Mouse (Mus musculus): ENCODE measurements around the gene Catsperg1. TPM values are rescaled to one million over a fixed set of nuclear protein-coding genes. Genes with fewer than 3 reads are reported as not detected.
"Not testable (repeated sequence)": the region's sequence is repeated elsewhere in the genome, so short reads cannot be mapped to it uniquely, and the experiment has no call there.

The Catsperg1 gene
- polyA plus RNA-seq, 2 experiments, result 0.45 TPM; not detected in 1

DNA sequence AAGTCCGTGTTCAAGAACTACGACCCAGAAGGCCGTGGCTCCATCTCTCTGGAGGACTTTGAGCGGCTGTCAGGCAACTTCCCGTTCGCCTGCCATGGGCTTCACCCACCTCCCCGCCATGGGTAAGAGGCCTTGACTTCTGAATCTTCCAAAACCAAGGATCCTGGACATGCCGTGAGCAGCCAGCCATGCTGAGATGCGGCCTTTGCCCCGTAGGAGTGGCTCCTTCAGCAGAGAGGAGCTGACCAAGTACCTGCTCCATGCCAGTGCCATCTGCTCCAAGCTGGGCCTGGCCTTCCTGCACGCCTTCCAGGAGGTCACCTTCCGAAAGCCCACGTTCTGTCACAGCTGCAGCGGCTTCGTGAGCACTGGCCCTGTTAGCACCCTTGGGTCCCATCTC lies 65.1 kb downstream of the Catsperg1 start:
- H3K9ac ChIP-seq (replicated peaks), result no peak overlapping the region
- H3K9me3 ChIP-seq (ENCODE audit: control insufficient read depth, low read length), result no peaks in the 10 kb centered on the region
- H3K27ac ChIP-seq, result no peak overlapping the region
- WGBS (ENCODE audit: insufficient replicate concordance), result 65% methylated on average over 15 of the region's 15 CpGs
- DNase-seq (ENCODE audit: low read depth in 3 of 3, low spot score in 3 of 3), result no peak
- no peak overlapping the region for H3K4me3 ChIP-seq (ENCODE audit: insufficient read depth in 1 of 2, low read depth in 2 of 2, low read length in 2 of 2)
- TF ChIP-seq EP300 (IDR thresholded peaks at IDR 0.05; ENCODE audit: low read depth) (no peak), CTCF (IDR thresholded peaks at IDR 0.05; ENCODE audit: low read depth) (no peak)
- H3K4me2 ChIP-seq (ENCODE audit: low read depth), result no peak overlapping the region
- H3K36me3 ChIP-seq (replicated peaks; ENCODE audit: control insufficient read depth, insufficient read depth, low read depth), result no peaks in the 10 kb centered on the region
- no peaks in the 10 kb centered on the region for H3K27me3 ChIP-seq (ENCODE audit: control insufficient read depth, insufficient read depth, low read length)
- ATAC-seq (ENCODE audit: insufficient read depth), result no peak
- no peaks in the 10 kb centered on the region for H3K4me1 ChIP-seq (replicated peaks; ENCODE audit: control insufficient read depth in 2 of 2, insufficient read depth in 2 of 2, low read length in 1 of 2)

GRCm38 (mm10) chr7:29146625-29147367 lies 67.0 kb downstream of the Catsperg1 start:
- Histone ChIP-seq H3K27ac (no peak overlapping the region), H3K27me3 (ENCODE audit: control insufficient read depth, insufficient read depth, low read length) (no peaks in the 10 kb centered on the region), H3K9me3 (ENCODE audit: control insufficient read depth, low read length) (no peaks in the 10 kb centered on the region), H3K4me2 (ENCODE audit: low read depth) (no peak overlapping the region), H3K36me3 (replicated peaks; ENCODE audit: control insufficient read depth, insufficient read depth, low read depth) (no peaks in the 10 kb centered on the region), H3K9ac (replicated peaks) (no peak overlapping the region), H3K4me3 (ENCODE audit: insufficient read depth in 1 of 2, low read depth in 2 of 2, low read length in 2 of 2) (no peak overlapping the region), H3K4me1 (replicated peaks; ENCODE audit: control insufficient read depth in 2 of 2, insufficient read depth in 2 of 2, low read length in 1 of 2) (no peaks in the 10 kb centered on the region)
- 64% methylated on average over 7 of the region's 7 CpGs for WGBS (ENCODE audit: insufficient replicate concordance)
- DNase-seq (ENCODE audit: low read depth in 3 of 3, low spot score in 3 of 3) (no peak), ATAC-seq (ENCODE audit: insufficient read depth) (no peak)
- no peak for TF ChIP-seq EP300 (IDR thresholded peaks at IDR 0.05; ENCODE audit: low read depth)
- no peak for TF ChIP-seq CTCF (IDR thresholded peaks at IDR 0.05; ENCODE audit: low read depth)

DNA sequence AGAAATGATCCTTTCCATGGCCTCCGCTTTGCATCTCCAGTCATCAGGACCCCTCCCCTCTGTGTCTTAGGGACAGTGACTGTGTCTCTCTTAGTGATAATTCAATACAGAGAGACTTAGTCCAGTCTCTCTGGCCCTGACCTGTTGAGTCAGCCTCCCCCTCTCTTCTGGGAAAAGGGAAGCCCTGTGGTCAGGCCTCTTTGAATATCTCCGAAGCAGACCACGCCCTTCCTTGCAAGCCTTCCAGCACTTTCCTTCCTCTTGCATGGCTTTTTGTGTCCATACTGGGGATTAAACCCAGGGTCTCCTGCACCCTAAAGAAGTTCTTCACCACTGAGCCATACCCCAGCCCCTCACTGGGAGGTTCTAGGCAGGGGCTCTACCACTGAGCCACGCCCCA lies 69.8 kb downstream of the Catsperg1 start:
- Histone ChIP-seq H3K27ac (no peak overlapping the region), H3K9ac (replicated peaks) (no peak overlapping the region), H3K4me3 (ENCODE audit: insufficient read depth in 1 of 2, low read depth in 2 of 2, low read length in 2 of 2) (no peak overlapping the region), H3K27me3 (ENCODE audit: control insufficient read depth, insufficient read depth, low read length) (no peaks in the 10 kb centered on the region), H3K36me3 (replicated peaks; ENCODE audit: control insufficient read depth, insufficient read depth, low read depth) (no peaks in the 10 kb centered on the region), H3K4me2 (ENCODE audit: low read depth) (no peak overlapping the region), H3K4me1 (replicated peaks; ENCODE audit: control insufficient read depth in 2 of 2, insufficient read depth in 2 of 2, low read length in 1 of 2) (no peaks in the 10 kb centered on the region), H3K9me3 (ENCODE audit: control insufficient read depth, low read length) (no peaks in the 10 kb centered on the region)
- ATAC-seq (ENCODE audit: insufficient read depth), result no peak
- 48% methylated on average over 4 of the region's 4 CpGs for WGBS (ENCODE audit: insufficient replicate concordance)
- no peak for DNase-seq (ENCODE audit: low read depth in 3 of 3, low spot score in 3 of 3)
- TF ChIP-seq EP300 (IDR thresholded peaks at IDR 0.05; ENCODE audit: low read depth) (no peak), CTCF (IDR thresholded peaks at IDR 0.05; ENCODE audit: low read depth) (no peak)

- DNase-seq (ENCODE audit: low read depth in 3 of 3, low spot score in 3 of 3), result no peak
- WGBS (ENCODE audit: insufficient replicate concordance), result 50% methylated on average over 8 of the region's 8 CpGs
- Histone ChIP-seq H3K9me3 (ENCODE audit: control insufficient read depth, low read length) (no peaks in the 10 kb centered on the region), H3K9ac (replicated peaks) (no peak overlapping the region), H3K4me3 (ENCODE audit: insufficient read depth in 1 of 2, low read depth in 2 of 2, low read length in 2 of 2) (no peak overlapping the region), H3K4me1 (replicated peaks; ENCODE audit: control insufficient read depth in 2 of 2, insufficient read depth in 2 of 2, low read length in 1 of 2) (no peaks in the 10 kb centered on the region), H3K36me3 (replicated peaks; ENCODE audit: control insufficient read depth, insufficient read depth, low read depth) (no peaks in the 10 kb centered on the region), H3K27ac (no peak overlapping the region), H3K4me2 (ENCODE audit: low read depth) (no peak overlapping the region), H3K27me3 (ENCODE audit: control insufficient read depth, insufficient read depth, low read length) (no peaks in the 10 kb centered on the region)
- no peak for ATAC-seq (ENCODE audit: insufficient read depth)
- TF ChIP-seq CTCF (IDR thresholded peaks at IDR 0.05; ENCODE audit: low read depth) (no peak), EP300 (IDR thresholded peaks at IDR 0.05; ENCODE audit: low read depth) (no peak)
Measured at GRCm38 (mm10) chr7:29141416-29141815, 72.4 kb downstream of the Catsperg1 start.

DNA sequence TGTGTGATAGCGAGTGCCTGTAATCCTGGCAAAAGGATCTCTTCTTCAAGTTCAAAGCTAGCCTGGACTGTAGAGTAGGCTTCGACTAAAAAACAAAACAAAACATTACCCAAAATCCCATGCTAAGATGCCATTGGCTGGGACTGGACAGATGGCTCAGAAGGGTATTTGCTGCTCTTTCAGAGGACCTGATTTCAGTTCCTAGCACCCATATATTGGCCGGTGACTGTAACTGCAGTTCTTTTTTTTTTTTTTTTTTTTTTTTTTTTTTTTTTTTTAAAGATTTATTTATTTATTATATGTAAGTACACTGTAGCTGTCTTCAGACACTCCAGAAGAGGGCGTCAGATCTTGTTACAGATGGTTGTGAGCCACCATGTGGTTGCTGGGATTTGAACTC lies 74.6 kb downstream of the Catsperg1 start:
- not testable (repeated sequence) for H3K36me3 ChIP-seq (replicated peaks; ENCODE audit: control insufficient read depth, insufficient read depth, low read depth); DNase-seq (ENCODE audit: low read depth in 3 of 3, low spot score in 3 of 3); H3K9ac ChIP-seq (replicated peaks); H3K27ac ChIP-seq; H3K4me1 ChIP-seq (replicated peaks; ENCODE audit: control insufficient read depth in 2 of 2, insufficient read depth in 2 of 2, low read length in 1 of 2); H3K9me3 ChIP-seq (ENCODE audit: control insufficient read depth, low read length); H3K4me3 ChIP-seq (ENCODE audit: insufficient read depth in 1 of 2, low read depth in 2 of 2, low read length in 2 of 2); H3K4me2 ChIP-seq (ENCODE audit: low read depth); ATAC-seq (ENCODE audit: insufficient read depth); H3K27me3 ChIP-seq (ENCODE audit: control insufficient read depth, insufficient read depth, low read length)
- 66% methylated on average over 3 of the region's 4 CpGs for WGBS (ENCODE audit: insufficient replicate concordance)

Data from liver, embryonic 14.5 days (tissue).